23 mouse cellular contexts compared by ENCODE assay signal in genomic region chr17:44186871-44187270, GRCm38 (mm10). TPM values are rescaled to one million over a fixed set of nuclear protein-coding genes. Genes with fewer than 3 reads are reported as not detected.
DNase-seq lines count a peak whose midpoint lies in the region; ATAC-seq and TF ChIP-seq lines count a peak whose summit lies in the region.
"Had no signal": no experiment of that assay in that cellular context is flagged by ENCODE, and none has a peak within 500 bp of the region (broad histone marks: within the 10 kb centered on the region; RNA-seq: fewer than 3 reads in every experiment).

No protein-coding gene starts in this region.

- peaks cover 27% of the 10 kb centered on the region for H3K4me1 ChIP-seq in heart, embryonic 13.5 days
- peaks cover 6% of the 10 kb centered on the region for H3K4me1 ChIP-seq in heart, adult 2 months (ENCODE audit: control insufficient read depth, insufficient read depth, low read length)
- peaks cover 12% of the 10 kb centered on the region; the same call in 1 of the 2 replicates for H3K4me1 ChIP-seq in kidney, adult 2 months (ENCODE audit: control insufficient read depth, insufficient read depth, low read length)
- H3K4me1 ChIP-seq in kidney, embryonic 15.5 days = peaks cover 25% of the 10 kb centered on the region
- H3K4me1 ChIP-seq: embryonic facial prominence, embryonic 12.5 days had no signal

- 63% methylated on average over 3 of the region's 3 CpGs for WGBS in heart, embryonic 13.5 days
- WGBS in heart, adult 2 months = 61% methylated on average over 3 of the region's 3 CpGs
- WGBS in kidney, adult 2 months = 71% methylated on average over 3 of the region's 3 CpGs
- 75% methylated on average over 3 of the region's 3 CpGs for WGBS in kidney, embryonic 15.5 days

- ATAC-seq in heart, embryonic 13.5 days (ENCODE audit: extremely low read depth, insufficient number of reproducible peaks, low FRiP score, low TSS enrichment) = no peak
- no peak for ATAC-seq in kidney, embryonic 15.5 days (replicated peaks; ENCODE audit: low FRiP score)
- ATAC-seq: forebrain, embryonic 13.5 days; forebrain, embryonic 15.5 days; forebrain, postnatal 0 days; Patski had no signal

- peaks cover 4% of the 10 kb centered on the region for H3K79me2 ChIP-seq in heart, adult 2 months (replicated peaks; ENCODE audit: control insufficient read depth, insufficient read depth, low read length)

- TF ChIP-seq EP300 in heart, adult 2 months (IDR thresholded peaks at IDR 0.05; ENCODE audit: insufficient read depth, low read depth, low read length) = no peak

- H3K9me3 ChIP-seq in heart, embryonic 13.5 days = no peaks in the 10 kb centered on the region
- no peaks in the 10 kb centered on the region for H3K9me3 ChIP-seq in kidney, embryonic 15.5 days (replicated peaks)
- H3K9me3 ChIP-seq: embryonic facial prominence, embryonic 10.5 days; embryonic facial prominence, embryonic 12.5 days; forebrain, embryonic 13.5 days; forebrain, embryonic 15.5 days had no signal

- TF ChIP-seq CTCF in gastrocnemius, adult 2 months (IDR thresholded peaks at IDR 0.05) = no peak
- TF ChIP-seq CTCF in heart, adult 2 months (IDR thresholded peaks at IDR 0.05) = no peak
- no peak for TF ChIP-seq CTCF in kidney, adult 2 months (conservative IDR thresholded peaks at IDR 0.05; ENCODE audit: insufficient read depth, insufficient read length, low read depth, low read length)

- H3K27me3 ChIP-seq in heart, embryonic 13.5 days (replicated peaks) = peaks cover 18% of the 10 kb centered on the region
- H3K27me3 ChIP-seq in heart, adult 2 months (ENCODE audit: control insufficient read depth, insufficient read depth, low read length) = no peaks in the 10 kb centered on the region
- no peaks in the 10 kb centered on the region for H3K27me3 ChIP-seq in kidney, adult 2 months (replicated peaks; ENCODE audit: control insufficient read depth, insufficient read depth, low read length)
- H3K27me3 ChIP-seq in kidney, embryonic 15.5 days = peaks cover 29% of the 10 kb centered on the region
- H3K27me3 ChIP-seq: Patski had no signal

- no peaks in the 10 kb centered on the region for H3K36me3 ChIP-seq in heart, embryonic 13.5 days
- peaks cover 7% of the 10 kb centered on the region; the same call in 1 of the 2 replicates for H3K36me3 ChIP-seq in heart, adult 2 months (ENCODE audit: control insufficient read depth, insufficient read depth, low read length)
- H3K36me3 ChIP-seq in kidney, adult 2 months (ENCODE audit: control insufficient read depth, insufficient read depth, low read length) = no peaks in the 10 kb centered on the region
- no peaks in the 10 kb centered on the region for H3K36me3 ChIP-seq in kidney, embryonic 15.5 days
- H3K36me3 ChIP-seq: embryonic facial prominence, embryonic 10.5 days; embryonic facial prominence, embryonic 12.5 days; forebrain, embryonic 15.5 days; G1E had no signal

- peak overlapping the region; percentile 79 for H3K4me2 ChIP-seq in heart, embryonic 13.5 days
- no peak overlapping the region for H3K4me2 ChIP-seq in kidney, embryonic 15.5 days
- H3K4me2 ChIP-seq: embryonic facial prominence, embryonic 12.5 days; forebrain, embryonic 13.5 days; forebrain, embryonic 15.5 days had no signal

- intact Hi-C loops in gastrocnemius, adult 2 months (cut with DNase I) = loop anchor here (1.0 to 5.0 kb wide), 3 partner anchors 18 to 70 kb away; no protein-coding TSS in a partner anchor
- intact Hi-C loops in gastrocnemius, postnatal 14 days (cut with DNase I; ENCODE audit: low total_unique reads) = no loop called here
- intact Hi-C loops in heart, adult 2 months (cut with DNase I) = no loop called here

- no peak overlapping the region for H3K4me3 ChIP-seq in gastrocnemius, adult 2 months
- H3K4me3 ChIP-seq in heart, embryonic 13.5 days = no peak overlapping the region
- H3K4me3 ChIP-seq in heart, adult 2 months = no peak overlapping the region
- no peak overlapping the region for H3K4me3 ChIP-seq in kidney, adult 2 months (ENCODE audit: insufficient read depth, low read depth, low read length)
- H3K4me3 ChIP-seq in kidney, embryonic 15.5 days (replicated peaks) = no peak overlapping the region
- H3K4me3 ChIP-seq: embryonic facial prominence, embryonic 10.5 days; embryonic facial prominence, embryonic 12.5 days; forebrain, embryonic 13.5 days; forebrain, embryonic 15.5 days had no signal

- no peak for TF ChIP-seq POLR2A in heart, adult 2 months (IDR thresholded peaks at IDR 0.05; ENCODE audit: insufficient read depth, low read depth, low read length)
- no peak for TF ChIP-seq POLR2A in kidney, adult 2 months (IDR thresholded peaks at IDR 0.05; ENCODE audit: low read depth, low read length)

- no peak overlapping the region for H3K9ac ChIP-seq in heart, embryonic 13.5 days
- no peak overlapping the region for H3K9ac ChIP-seq in heart, adult 2 months (ENCODE audit: low read depth, low read length)
- no peak overlapping the region for H3K9ac ChIP-seq in kidney, embryonic 15.5 days
- H3K9ac ChIP-seq: embryonic facial prominence, embryonic 12.5 days; forebrain, embryonic 13.5 days; forebrain, embryonic 15.5 days; forebrain, postnatal 0 days had no signal

- peak overlapping the region; percentile 20; the same call in 1 of the 2 replicates for H3K27ac ChIP-seq in gastrocnemius, adult 2 months
- no peak overlapping the region for H3K27ac ChIP-seq in heart, embryonic 13.5 days (replicated peaks)
- H3K27ac ChIP-seq in heart, adult 2 months = no peak overlapping the region
- H3K27ac ChIP-seq in kidney, adult 2 months (ENCODE audit: insufficient read depth, low read depth, low read length) = no peak overlapping the region
- no peak overlapping the region for H3K27ac ChIP-seq in kidney, embryonic 15.5 days
- H3K27ac ChIP-seq: embryonic facial prominence, embryonic 10.5 days; embryonic facial prominence, embryonic 12.5 days; forebrain, embryonic 13.5 days; forebrain, embryonic 15.5 days had no signal

- peak; percentile 29 for DNase-seq in adrenal gland, postnatal 10 days
- no peak for DNase-seq in adrenal gland, postnatal 4 days (ENCODE audit: low spot score in 2 of 2)
- no peak for DNase-seq in gastrocnemius, adult 2 months
- DNase-seq in gastrocnemius, postnatal 14 days = no peak
- no peak for DNase-seq in heart, adult 2 months
- DNase-seq in kidney, adult 2 months = peak; percentile 67
- DNase-seq: adrenal gland, adult 2 months; adrenal gland, postnatal 14 days; cerebellum, adult 11-12 months; cerebellum, adult 2 months; cerebellum, adult 9-10 months; cerebellum, postnatal 10 days; cerebellum, postnatal 25 days; forebrain, postnatal 0 days had no signal

RNA-seq across cellular contexts. Expression of gene Clic5, which starts 1.5 kb away (rescaled TPM):
- total RNA-seq in adrenal gland, postnatal 10 days (2021) = 10 to 100 TPM; 24.1 to 39.0 TPM
- 10 to 100 TPM in 1 of 2 experiments, 1 to 10 TPM in 1; 7.9 to 11.2 TPM for total RNA-seq in adrenal gland, postnatal 4 days (2021)
- 100 to 1,000 TPM; 121 to 159 TPM for total RNA-seq in gastrocnemius, adult 2 months (2021)
- total RNA-seq in gastrocnemius, postnatal 14 days (2021) = 10 to 100 TPM; 96.2 to 97.6 TPM
- polyA plus RNA-seq in heart, embryonic 13.5 days (2015; fragmentation: Nextera tagmentation; extraction: Ambion mirVana) = 9.0 and 9.9 TPM in 2 replicates
- 100 to 1,000 TPM; 128 to 171 TPM for total RNA-seq in heart, adult 2 months (2021)
- polyA plus RNA-seq in heart, adult 2 months (2012; rRNA removed) = 33.2 and 61.4 TPM in 2 replicates
- polyA plus RNA-seq in kidney, adult 2 months (2012; rRNA removed) = 21.1 and 25.2 TPM in 2 replicates
- polyA plus RNA-seq in kidney, embryonic 15.5 days (2015; fragmentation: Nextera tagmentation; extraction: Ambion mirVana) = 7.5 and 7.6 TPM in 2 replicates
- total RNA-seq: CH12.LX had no signal
- polyA plus RNA-seq: G1E had no signal

Comparison
In these comparisons a context has a peak if more than half of its experiments do, and no peak if none do; other contexts are left out.
1. DNase-seq: peak in adrenal gland, postnatal 10 days (single experiment) and kidney, adult 2 months (single experiment); none in adrenal gland, postnatal 4 days (0 of 2), gastrocnemius, adult 2 months (single experiment), gastrocnemius, postnatal 14 days (single experiment) and heart, adult 2 months (0 of 2).